Mouse (Mus musculus) WW6 (cell line): Measurements from ENCODE around the gene Ephb1.

ENCODE experiments used
- DNase-seq: peaks from one replicate; pipeline ENCODE4 v3.0.0-alpha.2; 2013; ENCODE audit warnings: low read depth, low spot score

Ephb1 gene

DNA sequence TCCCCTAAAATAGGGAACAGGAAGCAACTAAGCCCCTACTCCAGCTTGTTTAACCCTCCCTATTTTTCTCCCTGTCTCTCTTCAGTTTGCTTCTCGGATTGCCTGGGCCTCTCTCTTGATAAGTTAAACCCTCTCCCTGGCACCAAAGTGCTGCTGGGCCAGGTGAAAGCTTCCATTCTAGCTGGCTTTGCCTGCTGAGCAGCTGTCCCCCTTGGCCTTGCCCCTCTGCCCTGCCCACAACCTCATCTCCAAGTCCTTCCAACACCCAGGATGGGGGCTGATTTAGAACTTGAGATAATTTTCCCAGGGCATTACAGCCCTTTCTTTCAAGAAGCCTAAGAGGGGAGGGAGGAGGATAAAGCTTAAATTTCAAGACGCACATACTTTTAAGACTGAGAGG is 174.0 kb downstream of the Ephb1 start:
- DNase-seq = no peak

GRCm38 (mm10) chr9:102180070-102180469 is 174.4 kb downstream of the Ephb1 start:
- DNase-seq = no peak

DNA sequence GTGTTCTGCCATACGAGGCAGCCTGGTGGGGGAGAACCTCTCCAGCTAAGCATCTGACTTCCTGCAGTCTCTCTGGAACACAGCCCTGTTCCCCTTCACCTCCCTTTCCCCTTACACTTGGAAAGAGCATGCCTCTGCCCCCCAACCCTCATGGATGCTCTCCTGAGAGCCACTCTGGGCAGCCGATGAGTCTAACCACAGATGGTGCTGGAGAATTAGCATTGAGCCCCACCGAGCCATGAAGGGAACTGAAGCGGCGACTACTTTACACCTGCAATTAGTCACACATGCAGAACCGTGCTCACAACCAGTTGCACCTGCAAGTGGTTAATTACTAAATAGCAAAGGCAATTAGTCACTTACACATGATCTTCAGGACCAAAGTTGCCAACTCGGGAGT is 184.8 kb downstream of the Ephb1 start:
- DNase-seq = no peak

DNA sequence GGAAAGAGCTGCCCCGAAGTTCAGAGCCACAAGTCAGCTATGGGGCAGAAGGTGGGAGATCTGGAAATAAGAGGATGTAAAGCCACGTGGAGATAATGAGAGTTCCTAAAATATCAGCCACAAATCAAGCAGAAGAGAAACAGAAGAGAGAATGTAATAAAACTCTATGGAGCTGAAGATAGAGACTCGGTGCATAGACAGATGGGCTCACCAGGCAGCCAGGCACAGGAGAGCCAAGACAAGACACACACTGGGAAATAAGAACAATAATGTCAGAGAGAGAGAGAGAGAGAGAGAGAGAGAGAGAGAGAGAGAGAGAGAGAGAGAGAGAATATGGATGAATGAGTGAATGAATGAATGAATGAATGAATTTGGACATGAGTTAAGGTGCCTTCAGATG is 198.6 kb downstream of the Ephb1 start:
- DNase-seq = no peak

DNA sequence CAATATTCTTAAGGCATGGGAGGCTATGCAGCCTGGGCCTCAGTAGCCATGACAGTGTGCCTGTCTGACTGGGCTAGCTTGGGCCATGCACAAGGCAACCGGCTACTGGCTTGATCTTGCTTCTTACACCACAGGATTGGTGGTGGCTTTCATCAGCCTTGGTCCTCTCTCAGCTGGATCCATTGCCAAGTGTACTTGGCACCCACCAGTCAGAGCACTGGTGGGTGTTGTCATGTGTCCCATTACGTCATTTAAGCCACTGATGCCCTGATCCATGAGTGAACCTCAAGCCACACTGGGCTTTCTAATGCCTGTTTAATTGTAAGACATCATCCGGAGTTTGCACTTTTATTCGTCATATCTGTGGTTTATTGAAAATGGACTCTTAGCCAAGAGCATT is 215.3 kb downstream of the Ephb1 start:
- no peak for DNase-seq

DNA sequence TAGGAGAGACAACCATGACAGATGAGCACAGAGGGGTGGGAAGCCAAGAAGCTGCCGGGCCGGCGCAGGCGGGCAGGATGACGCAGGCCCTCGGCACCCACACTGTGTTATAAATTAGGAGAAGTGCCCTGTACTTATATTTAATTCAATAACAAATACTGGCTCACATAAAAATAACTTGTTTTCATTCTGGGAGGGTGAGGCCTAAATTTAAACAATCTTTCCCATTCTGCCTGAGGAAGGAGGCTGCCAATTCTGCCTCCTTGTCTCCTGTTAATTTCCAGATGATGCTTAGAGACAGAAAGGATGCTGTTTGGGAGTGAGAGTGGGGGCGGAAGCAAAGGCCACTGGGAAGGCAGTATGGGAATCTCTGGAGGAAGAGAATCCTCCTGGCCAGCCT is 215.8 kb downstream of the Ephb1 start:
- DNase-seq = no peak

- no peak for DNase-seq
These were observed 216.3 kb downstream of the Ephb1 start for GRCm38 (mm10) chr9:102138187-102138586.

DNA sequence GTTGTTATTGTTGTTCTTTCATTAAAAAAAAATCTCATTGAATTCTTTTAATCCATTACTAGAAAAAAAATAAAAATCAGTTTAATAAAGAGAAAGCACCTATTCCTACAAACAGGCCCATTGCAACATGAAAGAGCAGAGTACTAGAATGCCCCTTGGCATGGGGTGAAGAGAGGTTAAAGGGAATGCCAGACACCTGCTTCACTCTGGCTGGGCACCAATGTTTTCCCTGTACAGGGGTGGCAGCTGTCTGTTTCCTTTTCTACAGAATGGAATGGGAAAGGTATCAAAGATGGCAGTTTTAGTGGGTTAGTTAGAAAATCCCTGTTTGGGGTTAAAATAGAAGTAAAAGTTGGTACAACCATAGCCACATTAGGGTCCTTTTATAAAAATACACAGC is 224.0 kb downstream of the Ephb1 start:
- no peak for DNase-seq

DNA sequence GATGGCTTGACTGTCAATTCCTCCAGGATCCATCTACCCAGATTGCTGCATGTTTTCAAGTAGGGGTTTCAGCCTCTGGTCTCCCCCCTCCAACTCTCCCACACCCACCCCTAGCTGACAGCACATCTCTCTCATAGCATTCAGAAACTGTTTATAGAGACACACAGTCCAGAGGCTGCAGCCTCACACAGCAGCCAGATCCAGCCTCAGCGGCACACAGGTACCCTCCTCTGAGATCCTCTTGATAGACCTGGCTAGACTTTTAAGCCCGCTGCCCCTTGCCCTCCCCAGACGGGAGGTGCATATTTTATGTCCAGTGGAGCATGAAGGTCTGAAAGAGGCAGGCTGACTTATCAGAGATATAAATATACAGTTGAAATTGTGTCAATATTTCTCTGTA is 228.0 kb downstream of the Ephb1 start:
- no peak for DNase-seq

GRCm38 (mm10) chr9:102122880-102123453 is 231.5 kb downstream of the Ephb1 start:
- DNase-seq = no peak

DNA sequence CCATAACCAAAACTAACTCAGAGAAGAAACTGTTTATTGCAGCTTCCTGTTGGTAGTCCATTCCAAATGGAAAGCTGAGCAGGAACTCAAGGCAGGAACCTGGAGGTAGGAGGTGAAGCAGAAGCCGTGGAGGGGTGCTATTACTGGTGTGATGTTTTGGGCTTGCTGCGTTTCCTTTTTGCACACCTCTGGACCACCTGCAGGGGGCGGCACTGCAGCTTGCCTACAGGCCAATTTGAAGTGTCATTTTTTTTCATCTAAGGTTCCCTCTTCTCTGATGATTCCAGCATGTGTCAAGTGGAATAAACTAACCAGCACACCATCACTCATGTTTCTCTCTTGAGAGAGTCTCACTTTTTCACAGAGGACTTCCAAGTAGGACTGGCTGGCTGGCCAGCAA is 235.1 kb downstream of the Ephb1 start:
- DNase-seq = no peak

- DNase-seq = no peak
These were observed 239.2 kb downstream of the Ephb1 start for GRCm38 (mm10) chr9:102115326-102115725.

GRCm38 (mm10) chr9:102111471-102111870 is 243.0 kb downstream of the Ephb1 start:
- DNase-seq = no peak

DNA sequence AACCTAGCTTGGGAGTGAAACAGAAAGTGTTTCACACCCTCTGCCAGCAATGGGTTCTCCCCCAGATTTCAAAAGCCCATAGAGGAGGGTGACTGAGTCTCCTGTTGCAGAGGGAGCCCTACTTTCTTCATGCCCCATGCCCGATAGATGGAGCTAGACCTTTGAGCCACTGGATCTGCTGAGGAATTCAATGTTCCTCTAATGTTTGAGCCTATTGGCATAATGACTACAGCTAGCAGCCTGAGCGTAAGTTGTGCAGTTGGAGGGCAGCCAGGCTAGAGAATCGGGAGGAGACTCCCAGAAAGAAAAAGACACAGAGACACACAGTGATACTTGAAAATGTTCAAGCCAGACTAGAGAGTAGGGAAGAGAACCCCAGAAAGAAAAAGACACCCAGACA is 246.5 kb downstream of the Ephb1 start:
- DNase-seq = no peak

GRCm38 (mm10) chr9:102107213-102107612 is 247.3 kb downstream of the Ephb1 start:
- no peak for DNase-seq

GRCm38 (mm10) chr9:102096825-102097224 is 257.7 kb downstream of the Ephb1 start:
- DNase-seq = no peak

- DNase-seq = no peak
These were observed 265.9 kb downstream of the Ephb1 start for GRCm38 (mm10) chr9:102088598-102088997.

DNA sequence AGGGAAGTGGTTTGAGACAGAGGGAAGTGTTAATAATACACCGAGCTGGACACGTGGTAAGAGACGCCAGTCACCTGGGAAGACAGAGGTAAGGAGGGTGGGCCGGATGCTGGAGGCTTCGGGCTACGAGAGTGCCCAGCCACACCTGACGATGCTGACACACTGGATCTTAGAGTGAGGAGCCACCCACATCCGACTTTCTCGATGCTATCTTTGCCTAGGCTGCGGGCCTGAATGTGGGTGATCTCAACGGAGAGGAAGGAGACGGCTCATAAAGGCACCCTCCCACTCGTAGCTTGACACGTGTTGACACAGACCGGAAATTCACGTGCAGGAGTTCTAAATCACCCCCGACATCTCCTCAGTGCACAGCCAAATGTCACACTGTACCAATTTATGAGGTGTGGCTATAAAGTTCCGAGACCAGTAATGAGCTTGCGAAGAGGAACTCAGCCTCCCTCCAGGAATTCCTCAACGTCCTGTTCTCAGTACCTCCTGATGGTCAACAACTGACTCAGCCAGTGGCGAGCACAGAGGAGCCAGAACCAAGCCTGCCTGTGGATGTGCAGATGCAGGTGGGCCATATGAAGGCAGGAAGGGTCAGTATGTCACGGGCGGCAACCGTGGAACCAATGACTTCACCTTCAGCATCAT is 268.3 kb downstream of the Ephb1 start:
- DNase-seq = no peak

- DNase-seq = no peak
These were observed 269.0 kb downstream of the Ephb1 start for GRCm38 (mm10) chr9:102085477-102085876.

DNA sequence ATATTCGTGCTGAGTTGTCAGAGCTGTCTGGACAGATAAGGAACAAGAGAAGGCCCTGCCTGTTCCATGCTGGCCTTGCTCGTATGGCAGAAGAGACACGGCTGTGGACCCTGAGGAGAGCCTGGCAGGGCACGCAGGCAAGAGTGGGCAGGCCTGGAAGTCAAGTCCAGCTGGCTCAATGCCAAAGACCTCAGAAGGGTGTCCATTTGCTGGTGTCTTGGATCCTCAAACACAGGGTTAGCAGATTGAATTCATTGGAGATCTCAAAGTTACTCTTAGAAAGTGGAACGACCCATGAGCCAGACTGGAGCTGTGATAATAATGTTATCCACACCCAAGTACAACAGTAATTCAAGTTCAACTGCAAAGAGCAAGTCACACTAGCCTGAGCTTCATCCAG is 273.6 kb downstream of the Ephb1 start:
- DNase-seq = no peak

DNA sequence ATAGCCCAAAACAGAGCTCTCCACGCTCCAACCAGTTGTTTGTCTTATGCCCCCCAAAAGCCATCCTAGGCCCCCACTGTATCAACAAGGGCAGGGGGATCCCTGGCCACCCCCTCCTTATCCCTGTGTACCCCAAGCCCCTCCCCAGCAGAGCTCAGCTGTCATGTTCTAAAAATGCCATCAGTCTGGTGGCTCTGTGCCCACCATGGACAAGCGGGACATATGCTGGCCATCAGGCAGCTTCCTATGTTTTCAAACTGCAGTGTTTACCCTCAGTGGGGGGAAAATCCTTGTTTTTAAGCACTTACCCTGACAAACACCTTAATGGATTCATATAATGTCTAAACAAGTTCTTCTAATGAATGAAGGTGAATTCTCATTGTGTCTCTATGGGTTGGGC is 275.3 kb downstream of the Ephb1 start:
- DNase-seq = no peak

GRCm38 (mm10) chr9:102078238-102078637 is 276.3 kb downstream of the Ephb1 start:
- DNase-seq = no peak

GRCm38 (mm10) chr9:102075539-102075938 is 279.0 kb downstream of the Ephb1 start:
- DNase-seq = no peak

DNA sequence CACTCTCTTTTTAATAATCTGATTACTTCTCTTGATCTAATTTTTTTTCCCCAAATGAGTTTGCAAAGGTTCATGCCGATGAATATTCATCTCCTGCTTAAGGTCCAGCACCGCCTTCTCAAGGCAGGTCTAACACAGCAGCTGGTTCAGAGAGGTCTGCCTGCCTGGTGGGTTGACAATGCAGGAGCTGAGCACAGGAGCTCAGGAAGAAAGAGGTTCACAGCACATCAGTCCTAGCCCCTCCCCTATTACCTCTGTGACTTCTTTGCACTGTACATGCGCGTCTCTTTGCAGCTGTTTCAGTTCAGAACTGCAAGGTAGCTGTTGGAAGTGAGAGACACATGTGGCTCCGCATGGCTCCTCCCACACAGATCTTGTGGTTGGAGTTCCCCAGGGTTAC is 281.1 kb downstream of the Ephb1 start:
- no peak for DNase-seq
